Comparison of ENCODE assay signal across 26 mouse cellular contexts in genomic region chr12:74534882-74535281, GRCm38 (mm10).
"Had no signal": no experiment of that assay in that cellular context is flagged by ENCODE, and none has a peak within 500 bp of the region (broad histone marks: within the 10 kb centered on the region; RNA-seq: fewer than 3 reads in every experiment).

No protein-coding gene starts in this region.

- H3K4me3 ChIP-seq: embryonic facial prominence, embryonic 10.5 days; embryonic facial prominence, embryonic 12.5 days; embryonic facial prominence, embryonic 13.5 days; embryonic facial prominence, embryonic 15.5 days; erythroblast, embryonic 14.5 days; forebrain, embryonic 10.5 days; forebrain, embryonic 12.5 days; forebrain, embryonic 15.5 days; gastrocnemius, adult 2 months; heart, adult 2 months; heart, embryonic 10.5 days had no signal

- H3K27me3 ChIP-seq: embryonic facial prominence, embryonic 12.5 days; embryonic facial prominence, embryonic 13.5 days; embryonic facial prominence, embryonic 15.5 days; forebrain, embryonic 12.5 days; forebrain, embryonic 15.5 days had no signal

- H3K9me3 ChIP-seq: embryonic facial prominence, embryonic 10.5 days; embryonic facial prominence, embryonic 12.5 days; embryonic facial prominence, embryonic 13.5 days; embryonic facial prominence, embryonic 15.5 days; forebrain, embryonic 10.5 days; forebrain, embryonic 12.5 days; forebrain, embryonic 15.5 days; heart, embryonic 10.5 days had no signal

- ATAC-seq: forebrain, embryonic 14.5 days; forebrain, embryonic 15.5 days; forebrain, embryonic 16.5 days; forebrain, postnatal 0 days had no signal

- H3K4me1 ChIP-seq: embryonic facial prominence, embryonic 10.5 days; embryonic facial prominence, embryonic 12.5 days; embryonic facial prominence, embryonic 13.5 days; embryonic facial prominence, embryonic 15.5 days; forebrain, embryonic 10.5 days; forebrain, embryonic 12.5 days; forebrain, embryonic 15.5 days; heart, embryonic 10.5 days had no signal

- H3K27ac ChIP-seq: embryonic facial prominence, embryonic 10.5 days; embryonic facial prominence, embryonic 12.5 days; embryonic facial prominence, embryonic 13.5 days; embryonic facial prominence, embryonic 15.5 days; forebrain, embryonic 10.5 days; forebrain, embryonic 12.5 days; forebrain, embryonic 15.5 days; gastrocnemius, adult 2 months; heart, adult 2 months; heart, embryonic 10.5 days had no signal

- H3K9ac ChIP-seq: embryonic facial prominence, embryonic 12.5 days; embryonic facial prominence, embryonic 13.5 days; embryonic facial prominence, embryonic 15.5 days; forebrain, embryonic 12.5 days; forebrain, embryonic 15.5 days; forebrain, postnatal 0 days had no signal

- H3K4me2 ChIP-seq: embryonic facial prominence, embryonic 12.5 days; embryonic facial prominence, embryonic 13.5 days; embryonic facial prominence, embryonic 15.5 days; forebrain, embryonic 12.5 days; forebrain, embryonic 15.5 days had no signal

- H3K36me3 ChIP-seq: embryonic facial prominence, embryonic 10.5 days; embryonic facial prominence, embryonic 12.5 days; embryonic facial prominence, embryonic 13.5 days; embryonic facial prominence, embryonic 15.5 days; forebrain, embryonic 10.5 days; forebrain, embryonic 12.5 days; forebrain, embryonic 15.5 days; heart, embryonic 10.5 days had no signal

- DNase-seq: cerebellum, adult 9-11 months; cerebellum, postnatal 10 days; cerebellum, postnatal 14 days; cerebellum, postnatal 25 days; cerebellum, postnatal 36 days; embryo, embryonic 11 days; forebrain, postnatal 0 days; gastrocnemius, adult 2 months; gastrocnemius, postnatal 10 days; gastrocnemius, postnatal 14 days; gastrocnemius, postnatal 25 days; gastrocnemius, postnatal 36 days; heart, adult 11 months; heart, adult 18-20 months; heart, adult 2 months had no signal
